ENCODE assay signal across 8 mouse cellular contexts in genomic region chr13:98030959-98031641, GRCm38 (mm10).
DNase-seq lines count a peak whose midpoint lies in the region; ATAC-seq and TF ChIP-seq lines count a peak whose summit lies in the region.

No protein-coding gene starts in this region.

- peak overlapping the region; percentile 7; the same call in 1 of the 2 replicates for H3K27ac ChIP-seq in ES-E14 (ENCODE audit: insufficient read depth, low read depth, low read length, poor library complexity, severe bottlenecking)
- no peak overlapping the region for H3K27ac ChIP-seq in forebrain, embryonic 14.5 days (ENCODE audit: low read depth, low read length)
- H3K27ac ChIP-seq in liver, postnatal 0 days (ENCODE audit: low read depth), result 0 out of 2 replicates have a peak overlapping the region, but pooled peaks have one; percentile 7
- H3K27ac ChIP-seq in neural tube, embryonic 14.5 days (ENCODE audit: low read depth, low read length), result no peak overlapping the region

- peak; percentile 84 for DNase-seq in ES-E14 (ENCODE audit: low read depth, low spot score)
- peak; percentile 94 for DNase-seq in forebrain, embryonic 14.5 days (ENCODE audit: low spot score)
- DNase-seq in heart, postnatal 25 days (ENCODE audit: low spot score), result peak; percentile 49
- peak; percentile 91 for DNase-seq in layer of hippocampus, adult 11-12 months (ENCODE audit: low spot score)
- peak; percentile 76 for DNase-seq in liver, postnatal 0 days
- DNase-seq in testis, postnatal 10 days (ENCODE audit: low spot score), result peak; percentile 87

- TF ChIP-seq CTCF in liver, postnatal 0 days (IDR thresholded peaks at IDR 0.05; ENCODE audit: low read depth), result peak; percentile 88

- H3K9ac ChIP-seq in ES-E14 (ENCODE audit: insufficient read depth, low read depth, low read length, poor library complexity, severe bottlenecking), result no peak overlapping the region; the same call in 1 of the 2 replicates
- peak overlapping the region; percentile 38; the same call in 1 of the 2 replicates for H3K9ac ChIP-seq in forebrain, embryonic 14.5 days (ENCODE audit: low read length)
- H3K9ac ChIP-seq in liver, postnatal 0 days (replicated peaks), result no peak overlapping the region
- H3K9ac ChIP-seq in neural tube, embryonic 14.5 days (replicated peaks; ENCODE audit: low read depth, low read length), result no peak overlapping the region

- peak overlapping the region; percentile 1 to 37; a peak in 3 of 4 replicates for H3K4me3 ChIP-seq in ES-E14 (ENCODE audit: insufficient read depth in 1 of 2, low read depth in 1 of 2, low read length in 2 of 2, poor library complexity in 1 of 2, severe bottlenecking in 1 of 2)
- peak overlapping the region; percentile 16 for H3K4me3 ChIP-seq in forebrain, embryonic 14.5 days (ENCODE audit: low read depth, low read length)
- H3K4me3 ChIP-seq in liver, postnatal 0 days (ENCODE audit: low read depth, low read length), result peak overlapping the region; percentile 6; the same call in 1 of the 2 replicates
- no peak overlapping the region for H3K4me3 ChIP-seq in neural tube, embryonic 14.5 days (ENCODE audit: low read depth, low read length)

- H3K27me3 ChIP-seq in forebrain, embryonic 14.5 days (replicated peaks; ENCODE audit: control insufficient read depth, insufficient read depth, low read length), result no peaks in the 10 kb centered on the region
- 0 out of 2 replicates have a peak, but pooled peaks cover 3% of the 10 kb centered on the region for H3K27me3 ChIP-seq in liver, postnatal 0 days (ENCODE audit: insufficient read depth, low read length)
- H3K27me3 ChIP-seq in neural tube, embryonic 14.5 days (ENCODE audit: control insufficient read depth, insufficient read depth, low read length), result no peaks in the 10 kb centered on the region

- peaks cover 7 to 29% of the 10 kb centered on the region in 2 experiments for H3K4me1 ChIP-seq in ES-E14 (ENCODE audit: control insufficient read depth in 2 of 2, insufficient read depth in 2 of 2, low read length in 2 of 2, poor library complexity in 1 of 2)
- H3K4me1 ChIP-seq in forebrain, embryonic 14.5 days (ENCODE audit: control insufficient read depth, insufficient read depth, low read length), result 0 out of 2 replicates have a peak, but pooled peaks cover 4% of the 10 kb centered on the region
- H3K4me1 ChIP-seq in liver, postnatal 0 days (ENCODE audit: insufficient read depth), result no peaks in the 10 kb centered on the region
- 0 out of 2 replicates have a peak, but pooled peaks cover 3% of the 10 kb centered on the region for H3K4me1 ChIP-seq in neural tube, embryonic 14.5 days (ENCODE audit: control insufficient read depth, insufficient read depth, low read length)

- 13% methylated on average over 16 of the region's 16 CpGs for WGBS in forebrain, embryonic 14.5 days
- WGBS in liver, postnatal 0 days (ENCODE audit: insufficient replicate concordance), result 13% methylated on average over 16 of the region's 16 CpGs
- 15% methylated on average over 16 of the region's 16 CpGs for WGBS in neural tube, embryonic 14.5 days

- peak; percentile 47; the same call in 1 of the 2 replicates for ATAC-seq in cerebellum, adult (ENCODE audit: insufficient number of reproducible peaks, low FRiP score, low TSS enrichment)
- peak; percentile 80 for ATAC-seq in forebrain, embryonic 14.5 days
- peak; percentile 65; the same call in 1 of the 2 replicates for ATAC-seq in liver, postnatal 0 days
- peak; percentile 83 for ATAC-seq in neural tube, embryonic 14.5 days (ENCODE audit: low read depth)

- no peaks in the 10 kb centered on the region for H3K9me3 ChIP-seq in ES-E14 (ENCODE audit: control insufficient read depth, insufficient read depth, low read depth, low read length)
- H3K9me3 ChIP-seq in forebrain, embryonic 14.5 days (replicated peaks; ENCODE audit: control insufficient read depth, low read length), result no peaks in the 10 kb centered on the region
- H3K9me3 ChIP-seq in liver, postnatal 0 days (ENCODE audit: low read length), result no peaks in the 10 kb centered on the region
- H3K9me3 ChIP-seq in neural tube, embryonic 14.5 days (ENCODE audit: control insufficient read depth, low read length), result no peaks in the 10 kb centered on the region

- in situ Hi-C loops in ES-E14 (cut with MboI; ENCODE audit: low sequenced_read_pairs in 2 of 2, unreplicated experiment in 2 of 2), result loop anchor here in 1 of 2 experiments (10.0 kb wide), 1 partner anchor 204 kb away; no protein-coding TSS in a partner anchor

- TF ChIP-seq EP300 in liver, postnatal 0 days (IDR thresholded peaks at IDR 0.05; ENCODE audit: low read depth), result no peak

- intact Hi-C loops in heart, postnatal 25 days (cut with DNase I), result loop anchor here (1.0 to 10.0 kb wide), 5 partner anchors 176 to 794 kb away; partner anchors contain the start of gene Arhgef28

- peak overlapping the region; percentile 44 for H3K4me2 ChIP-seq in forebrain, embryonic 14.5 days (ENCODE audit: low read length)
- H3K4me2 ChIP-seq in liver, postnatal 0 days (ENCODE audit: low read depth, low read length), result peak overlapping the region; percentile 58
- H3K4me2 ChIP-seq in neural tube, embryonic 14.5 days (ENCODE audit: low read depth, low read length), result peak overlapping the region; percentile 33; the same call in 1 of the 2 replicates

- peaks cover 4% of the 10 kb centered on the region; the same call in 1 of the 2 replicates for H3K36me3 ChIP-seq in ES-E14 (ENCODE audit: control insufficient read depth, insufficient read depth, low read length, poor library complexity, severe bottlenecking)
- no peaks in the 10 kb centered on the region for H3K36me3 ChIP-seq in forebrain, embryonic 14.5 days (ENCODE audit: control insufficient read depth, insufficient read depth, low read length)
- H3K36me3 ChIP-seq in liver, postnatal 0 days (replicated peaks; ENCODE audit: insufficient read depth, low read length), result no peaks in the 10 kb centered on the region
- no peaks in the 10 kb centered on the region for H3K36me3 ChIP-seq in neural tube, embryonic 14.5 days (ENCODE audit: control insufficient read depth, insufficient read depth, low read length)

TF ChIP-seq in ES-E14, 5 proteins besides CTCF, POLR2A, EP300 and RAD21:
- no peak for TF ChIP-seq ZNF384 (IDR thresholded peaks at IDR 0.05; ENCODE audit: low read depth, low read length)
- TF ChIP-seq HCFC1 (IDR thresholded peaks at IDR 0.05; ENCODE audit: borderline replicate concordance, insufficient read depth, low read length), result no peak
- no peak for TF ChIP-seq MAFK (IDR thresholded peaks at IDR 0.05; ENCODE audit: insufficient read depth, low read depth, low read length)
- no peak for TF ChIP-seq CHD2 (IDR thresholded peaks at IDR 0.05; ENCODE audit: low read depth, low read length)
- TF ChIP-seq ZC3H11A (IDR thresholded peaks at IDR 0.05; ENCODE audit: borderline replicate concordance, low read depth, low read length), result peak; percentile 90

Comparison
In these comparisons a context has a peak if more than half of its experiments do, and no peak if none do; other contexts are left out.
1. H3K27ac ChIP-seq: peak in ES-E14 (single experiment) and liver, postnatal 0 days (single experiment); none in forebrain, embryonic 14.5 days (single experiment) and neural tube, embryonic 14.5 days (single experiment).
2. Peak in every context shown above with its lines, with median percentiles within 50 percentile points of each other: DNase-seq, ATAC-seq and H3K4me2 ChIP-seq.